Mouse (Mus musculus) intestine, embryonic 15.5 days (tissue): ENCODE data around the gene Nos1. TPM values are rescaled to one million over a fixed set of nuclear protein-coding genes. Genes with fewer than 3 reads are reported as not detected.

Source experiments
- ATAC-seq: fragments of 200-750 bp; cut with Nextera tagmentation; 2 replicates; pipeline ENCODE4 v1.8.0; 2017; ENCODE audit warnings: moderate TSS enrichment, moderate library complexity
- H3K27ac ChIP-seq: fragments of 300-500 bp; sonication (generic); 2 replicates; pipeline ENCODE4 v1.5.1; 2015; ENCODE audit warnings: mild to moderate bottlenecking, inconsistent platforms
- H3K27me3 ChIP-seq: fragments of 300-500 bp; sonication (generic); replicated peaks from 2 replicates; pipeline ENCODE4 v1.6.1; 2015; ENCODE audit warnings: inconsistent platforms
- H3K36me3 ChIP-seq: fragments of 300-500 bp; sonication (generic); 2 replicates; pipeline ENCODE4 v1.6.1; 2015; ENCODE audit warnings: inconsistent platforms
- H3K4me1 ChIP-seq: fragments of 300-500 bp; sonication (generic); replicated peaks from 2 replicates; pipeline ENCODE4 v1.6.1; 2015; ENCODE audit warnings: inconsistent platforms
- H3K4me2 ChIP-seq: fragments of 300-500 bp; sonication (generic); replicated peaks from 2 replicates; pipeline ENCODE4 v1.6.1; 2015; ENCODE audit warnings: mild to moderate bottlenecking, inconsistent platforms
- H3K4me3 ChIP-seq: fragments of 300-500 bp; sonication (generic); replicated peaks from 2 replicates; pipeline ENCODE4 v1.5.1; 2015; ENCODE audit warnings: inconsistent platforms
- H3K9ac ChIP-seq: fragments of 300-500 bp; sonication (generic); 2 replicates; pipeline ENCODE4 v1.6.1; 2015; ENCODE audit warnings: inconsistent platforms
- H3K9me3 ChIP-seq: fragments of 300-500 bp; sonication (generic); 2 replicates; pipeline ENCODE4 v1.6.1; 2016; ENCODE audit warnings: inconsistent platforms
- WGBS: fragments of 180-500 bp; shearing (Covaris S2); methylation state at CpG from one replicate; pipeline ENCODE4 v1.1.7; 2015; 5-methylcytosine and 5-hydroxymethylcytosine counted together
- polyA plus RNA-seq: library from polyadenylated mRNA; unstranded; fragments of >200 nt; fragmentation: Nextera tagmentation; extraction: Ambion mirVana; gene quantifications from 2 replicates; pipeline ENCODE4 v1.2.1, GENCODE M21; 2015

The Nos1 gene
- polyA plus RNA-seq, 1 experiment from 2014 or later, result 0.87 TPM

DNA sequence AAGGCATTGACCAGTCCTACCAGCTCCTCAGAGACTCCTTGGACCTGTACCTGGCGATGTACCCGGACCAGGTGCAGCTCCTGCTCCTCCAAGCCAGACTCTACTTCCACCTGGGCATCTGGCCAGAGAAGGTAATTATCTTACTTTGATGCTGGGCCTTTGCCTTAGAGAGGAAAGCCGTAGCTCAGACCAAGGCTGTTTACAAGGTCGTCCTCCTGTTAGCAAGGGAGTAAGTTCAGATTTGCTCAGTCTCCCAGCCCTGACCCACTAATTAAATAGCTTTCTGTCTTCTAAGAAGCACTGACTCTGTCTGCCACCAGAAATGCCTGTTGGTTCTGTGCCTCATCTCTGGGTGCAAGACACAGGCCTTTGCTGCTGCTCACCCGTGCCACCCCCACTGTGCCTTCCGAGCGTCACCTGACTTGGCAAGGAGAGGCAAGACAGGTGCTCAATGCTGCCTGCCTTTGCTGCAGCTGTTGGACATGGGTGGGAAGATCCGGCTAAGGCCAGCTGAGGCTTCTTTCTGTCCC lies 214.6 kb downstream of the Nos1 start:
- Histone ChIP-seq H3K36me3 (peaks cover 53% of the 10 kb centered on the region), H3K9me3 (no peaks in the 10 kb centered on the region), H3K4me1 (peaks cover 14% of the 10 kb centered on the region), H3K9ac (no peak overlapping the region), H3K4me2 (no peak overlapping the region), H3K27me3 (no peaks in the 10 kb centered on the region), H3K4me3 (no peak overlapping the region), H3K27ac (no peak overlapping the region)
- 83% methylated on average over 8 of the region's 8 CpGs for WGBS
- ATAC-seq, result no peak

DNA sequence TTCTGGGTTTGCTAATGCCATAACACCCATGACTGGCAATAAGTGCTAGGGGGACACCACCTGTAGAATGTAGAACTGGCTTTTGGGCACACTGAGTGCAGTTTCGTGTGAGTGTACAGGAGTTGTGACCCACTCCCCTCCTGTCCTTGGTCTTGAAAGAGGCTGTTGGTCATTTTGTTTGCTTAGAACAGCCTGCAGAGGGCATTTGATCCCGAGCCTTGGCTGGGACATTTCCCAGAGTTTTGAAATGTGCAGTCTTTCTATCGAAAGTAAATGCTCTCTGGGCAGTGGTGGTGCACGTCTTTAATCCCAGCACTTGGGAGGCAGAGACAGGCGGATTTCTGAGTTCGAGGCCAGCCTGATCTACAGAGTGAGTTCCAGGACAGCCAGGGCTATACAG lies 215.1 kb downstream of the Nos1 start:
- H3K9me3 ChIP-seq, result no peaks in the 10 kb centered on the region
- no peak overlapping the region for H3K9ac ChIP-seq
- no peak overlapping the region for H3K27ac ChIP-seq
- H3K4me3 ChIP-seq, result no peak overlapping the region
- peaks cover 53% of the 10 kb centered on the region for H3K36me3 ChIP-seq
- ATAC-seq, result no peak
- H3K27me3 ChIP-seq, result no peaks in the 10 kb centered on the region
- H3K4me2 ChIP-seq, result no peak overlapping the region
- 84% methylated on average over 6 of the region's 6 CpGs for WGBS
- H3K4me1 ChIP-seq, result peaks cover 14% of the 10 kb centered on the region

DNA sequence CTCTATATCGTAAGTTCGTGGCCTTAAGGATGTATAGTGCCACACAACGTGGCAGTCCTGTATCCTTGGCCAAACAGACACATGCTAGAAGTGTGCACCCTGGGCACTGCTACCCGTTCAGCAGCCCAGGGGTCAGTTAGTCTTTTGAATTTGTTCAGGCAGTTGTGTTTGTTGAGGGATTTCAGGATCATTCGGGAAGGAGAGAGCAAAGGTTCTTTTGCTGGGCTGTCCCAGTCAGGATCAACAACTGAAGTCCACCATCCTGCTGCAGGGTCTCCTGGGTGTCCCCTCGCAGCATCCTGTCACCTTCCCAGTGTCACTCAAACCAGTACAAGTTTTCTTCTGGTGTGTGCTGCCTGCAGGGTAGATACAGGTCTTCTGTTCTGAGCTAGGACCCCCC lies 215.7 kb downstream of the Nos1 start:
- Histone ChIP-seq H3K27ac (no peak overlapping the region), H3K4me2 (no peak overlapping the region), H3K4me1 (peaks cover 14% of the 10 kb centered on the region), H3K4me3 (no peak overlapping the region), H3K36me3 (peaks cover 51% of the 10 kb centered on the region), H3K9me3 (no peaks in the 10 kb centered on the region), H3K27me3 (no peaks in the 10 kb centered on the region), H3K9ac (no peak overlapping the region)
- 74% methylated on average over 6 of the region's 6 CpGs for WGBS
- ATAC-seq, result no peak

DNA sequence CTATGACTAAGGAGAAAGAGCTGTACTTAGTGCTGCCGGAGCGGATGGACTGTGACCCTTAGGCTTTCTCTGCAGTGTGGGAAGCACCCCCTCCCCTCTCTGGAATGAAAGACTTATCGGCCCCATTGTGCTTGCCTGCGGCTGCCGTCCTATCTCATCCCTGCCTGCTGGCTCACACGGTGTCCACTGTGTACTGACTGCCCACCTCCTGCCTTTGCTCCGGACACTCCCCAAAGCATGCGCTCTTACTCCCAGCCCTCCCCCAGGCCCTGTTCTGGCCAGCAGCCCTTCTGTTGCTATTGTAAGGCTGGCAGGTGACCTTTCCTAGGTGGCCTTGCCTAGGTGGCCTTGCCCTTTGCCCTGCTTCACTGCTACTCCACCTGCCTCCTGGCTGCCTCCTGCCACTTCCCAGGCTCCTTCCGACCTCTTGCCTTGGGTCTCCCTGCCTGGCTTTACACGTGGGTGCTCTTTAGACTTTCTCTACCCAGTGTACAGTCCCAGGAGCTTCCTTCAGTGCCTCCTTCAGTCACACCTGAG lies 216.7 kb downstream of the Nos1 start:
- Histone ChIP-seq H3K9me3 (no peaks in the 10 kb centered on the region), H3K4me3 (no peak overlapping the region), H3K27me3 (no peaks in the 10 kb centered on the region), H3K4me2 (no peak overlapping the region), H3K4me1 (peaks cover 14% of the 10 kb centered on the region), H3K36me3 (peaks cover 50% of the 10 kb centered on the region), H3K9ac (no peak overlapping the region), H3K27ac (no peak overlapping the region)
- peak; percentile 65 for ATAC-seq
- 60% methylated on average over 10 of the region's 10 CpGs for WGBS

DNA sequence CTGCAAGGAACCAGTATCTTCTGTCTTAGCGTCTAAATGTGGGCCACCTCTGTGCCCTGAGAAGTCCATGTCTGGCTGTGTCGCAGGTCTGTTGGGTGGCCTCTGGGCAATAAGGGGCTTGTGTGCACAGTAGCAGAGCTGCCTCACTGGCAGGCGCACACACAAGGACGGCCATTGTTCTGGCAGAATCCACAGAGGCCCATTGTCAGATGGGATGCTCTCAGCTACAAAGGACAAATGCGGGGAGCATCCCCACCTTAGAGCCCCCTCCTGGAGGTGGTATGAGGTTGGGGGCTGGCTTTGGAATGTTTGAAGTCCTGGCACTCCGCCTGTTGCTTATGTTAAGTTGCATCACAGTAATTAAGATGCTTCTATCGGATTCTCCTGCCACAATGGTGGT lies 218.2 kb downstream of the Nos1 start:
- WGBS, result 80% methylated on average over 7 of the region's 7 CpGs
- Histone ChIP-seq H3K9ac (no peak overlapping the region), H3K27me3 (no peaks in the 10 kb centered on the region), H3K4me2 (no peak overlapping the region), H3K36me3 (peaks cover 64% of the 10 kb centered on the region), H3K4me1 (peaks cover 14% of the 10 kb centered on the region), H3K4me3 (no peak overlapping the region), H3K27ac (no peak overlapping the region; the same call in 1 of the 2 replicates), H3K9me3 (no peaks in the 10 kb centered on the region)
- no peak for ATAC-seq

DNA sequence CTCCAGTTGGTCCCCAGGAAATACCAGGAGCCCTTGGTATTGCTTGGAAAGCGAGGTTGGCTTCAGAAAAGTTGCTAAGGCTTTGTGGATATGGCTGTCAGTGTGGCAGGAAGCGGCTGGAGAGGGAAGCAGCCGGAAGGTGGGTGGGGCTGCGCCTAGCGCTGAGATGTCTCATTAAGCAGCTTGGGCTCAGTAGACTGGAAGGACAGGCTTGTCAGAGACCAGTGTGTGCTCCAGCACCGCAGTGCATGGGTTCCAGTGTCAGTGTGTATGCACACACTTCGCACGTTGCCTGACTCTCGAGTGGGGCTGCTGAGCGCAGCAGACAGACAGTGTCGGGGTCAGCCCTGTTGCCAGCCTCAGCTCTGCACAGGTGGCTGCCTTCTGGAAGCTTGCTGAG lies 218.8 kb downstream of the Nos1 start:
- Histone ChIP-seq H3K9me3 (no peaks in the 10 kb centered on the region), H3K36me3 (peaks cover 61% of the 10 kb centered on the region), H3K4me3 (no peak overlapping the region), H3K4me2 (no peak overlapping the region), H3K27me3 (no peaks in the 10 kb centered on the region), H3K4me1 (peaks cover 14% of the 10 kb centered on the region), H3K9ac (no peak overlapping the region), H3K27ac (no peak overlapping the region; the same call in 1 of the 2 replicates)
- WGBS, result 80% methylated on average over 11 of the region's 11 CpGs
- ATAC-seq, result no peak

DNA sequence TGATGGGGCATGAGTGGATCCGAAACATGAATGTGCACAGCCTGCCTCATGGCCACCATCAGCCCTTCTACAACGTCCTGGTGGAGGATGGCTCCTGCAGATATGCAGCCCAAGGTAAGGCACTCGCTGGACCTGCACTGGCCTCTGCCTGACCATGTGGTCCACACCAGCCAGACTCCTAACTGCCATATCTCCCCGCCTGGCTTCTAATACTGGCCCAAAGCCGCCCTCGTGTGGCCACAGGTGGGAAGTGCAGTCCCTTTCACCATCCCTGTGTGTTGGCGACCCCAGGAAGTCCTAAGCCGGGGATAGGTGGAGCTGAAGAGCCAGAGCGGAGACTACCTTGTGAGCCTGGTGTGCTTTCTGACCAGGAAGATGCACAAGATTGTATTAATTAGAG lies 221.2 kb downstream of the Nos1 start:
- no peak for ATAC-seq
- Histone ChIP-seq H3K27me3 (no peaks in the 10 kb centered on the region), H3K36me3 (peaks cover 53% of the 10 kb centered on the region), H3K9ac (no peak overlapping the region), H3K4me1 (peaks cover 9% of the 10 kb centered on the region), H3K27ac (no peak overlapping the region), H3K9me3 (no peaks in the 10 kb centered on the region), H3K4me3 (no peak overlapping the region), H3K4me2 (no peak overlapping the region)
- WGBS, result 32% methylated on average over 9 of the region's 9 CpGs

DNA sequence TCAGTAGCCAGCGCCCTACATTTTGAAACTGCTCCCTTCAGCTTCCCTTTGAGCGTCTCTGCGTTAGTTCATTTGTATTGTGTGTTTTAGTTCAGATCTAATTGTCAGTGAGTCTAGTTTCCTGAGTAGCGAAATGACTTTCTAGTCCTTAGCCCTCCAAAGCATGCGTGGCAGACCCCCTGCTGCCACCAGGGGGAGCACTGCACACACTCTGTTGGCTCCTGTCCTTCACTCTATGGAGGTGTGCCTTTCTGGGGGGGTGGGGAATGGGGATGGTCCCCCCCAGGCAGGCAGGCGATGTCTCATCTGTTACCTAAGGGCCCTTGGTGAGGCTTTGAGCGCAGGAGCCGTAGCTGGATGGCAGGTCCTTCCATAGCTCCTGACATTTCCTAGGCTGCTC lies 223.8 kb downstream of the Nos1 start:
- no peak for ATAC-seq
- no peak overlapping the region for H3K4me3 ChIP-seq
- no peaks in the 10 kb centered on the region for H3K9me3 ChIP-seq
- no peaks in the 10 kb centered on the region for H3K27me3 ChIP-seq
- peaks cover 63% of the 10 kb centered on the region for H3K36me3 ChIP-seq
- H3K27ac ChIP-seq, result no peak overlapping the region
- 80% methylated on average over 8 of the region's 8 CpGs for WGBS
- no peaks in the 10 kb centered on the region for H3K4me1 ChIP-seq
- no peak overlapping the region for H3K4me2 ChIP-seq
- no peak overlapping the region for H3K9ac ChIP-seq

DNA sequence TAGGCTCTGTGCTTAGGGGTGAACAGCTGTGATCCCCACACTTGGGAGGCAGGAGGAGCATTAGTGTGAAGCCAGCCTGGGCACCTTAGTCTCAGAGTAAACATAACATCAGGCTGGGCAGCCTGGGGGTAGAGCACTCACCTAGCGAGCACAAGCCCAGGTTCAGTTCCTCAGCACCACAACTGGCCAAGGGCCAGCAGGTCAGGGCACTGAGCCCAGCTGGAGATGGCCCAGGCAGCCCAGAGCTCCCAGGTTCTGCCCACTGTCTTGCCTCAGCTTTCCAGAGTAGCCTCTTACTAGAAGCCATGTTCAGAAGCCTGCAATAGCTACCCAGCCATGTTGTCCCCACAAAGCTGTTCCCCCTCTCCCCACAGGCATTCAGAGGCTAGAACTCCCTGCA lies 224.9 kb downstream of the Nos1 start:
- Histone ChIP-seq H3K4me1 (no peaks in the 10 kb centered on the region), H3K36me3 (peaks cover 56% of the 10 kb centered on the region), H3K9ac (no peak overlapping the region), H3K27ac (no peak overlapping the region), H3K27me3 (no peaks in the 10 kb centered on the region), H3K4me3 (no peak overlapping the region), H3K9me3 (no peaks in the 10 kb centered on the region), H3K4me2 (no peak overlapping the region)
- WGBS, result 88% methylated on average over 1 of the region's 1 CpGs
- no peak for ATAC-seq

DNA sequence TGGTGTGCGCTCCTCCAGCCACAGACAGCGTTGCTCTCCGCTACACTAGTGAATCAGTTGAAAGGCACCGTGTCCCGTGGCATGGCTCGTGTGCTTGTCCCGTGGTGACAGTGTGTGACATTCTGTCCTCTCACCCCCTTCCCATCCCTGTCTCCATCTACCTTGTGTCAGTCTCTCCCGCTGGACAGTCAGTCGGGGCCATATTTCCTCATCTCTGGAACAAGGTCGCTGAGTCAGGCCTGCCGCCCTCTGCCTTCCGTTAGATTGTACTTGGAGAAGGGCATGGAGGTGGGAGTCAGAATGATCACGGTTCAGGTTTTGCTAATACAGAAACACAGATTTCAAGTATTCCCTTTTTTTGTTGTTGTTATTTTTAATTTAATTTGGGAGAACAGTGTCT lies 227.5 kb downstream of the Nos1 start:
- no peak for ATAC-seq
- Histone ChIP-seq H3K4me1 (no peaks in the 10 kb centered on the region), H3K4me2 (no peak overlapping the region), H3K9me3 (no peaks in the 10 kb centered on the region), H3K4me3 (no peak overlapping the region), H3K27ac (no peak overlapping the region), H3K27me3 (no peaks in the 10 kb centered on the region), H3K9ac (no peak overlapping the region), H3K36me3 (peaks cover 37% of the 10 kb centered on the region)
- 89% methylated on average over 13 of the region's 13 CpGs for WGBS

Other genes starting within 250 kb of the Nos1 start
- gene Fbxo21, start 195.7 kb downstream of the Nos1 start, polyA plus RNA-seq, result 56.1 and 56.7 TPM in 2 replicates
- gene Tesc, start 246.7 kb downstream of the Nos1 start, polyA plus RNA-seq, result 3.3 and 4.7 TPM in 2 replicates